Mouse (Mus musculus): ENCODE measurements around the gene Tshz2. TPM values are rescaled to one million over a fixed set of nuclear protein-coding genes. Genes with fewer than 3 reads are reported as not detected.
A peak's percentile ranks its signal among the peaks of the same experiment; 100 is the strongest.

The Tshz2 gene
- polyA plus RNA-seq, 1 experiment from 2014 or later, result 9.0 TPM

DNA sequence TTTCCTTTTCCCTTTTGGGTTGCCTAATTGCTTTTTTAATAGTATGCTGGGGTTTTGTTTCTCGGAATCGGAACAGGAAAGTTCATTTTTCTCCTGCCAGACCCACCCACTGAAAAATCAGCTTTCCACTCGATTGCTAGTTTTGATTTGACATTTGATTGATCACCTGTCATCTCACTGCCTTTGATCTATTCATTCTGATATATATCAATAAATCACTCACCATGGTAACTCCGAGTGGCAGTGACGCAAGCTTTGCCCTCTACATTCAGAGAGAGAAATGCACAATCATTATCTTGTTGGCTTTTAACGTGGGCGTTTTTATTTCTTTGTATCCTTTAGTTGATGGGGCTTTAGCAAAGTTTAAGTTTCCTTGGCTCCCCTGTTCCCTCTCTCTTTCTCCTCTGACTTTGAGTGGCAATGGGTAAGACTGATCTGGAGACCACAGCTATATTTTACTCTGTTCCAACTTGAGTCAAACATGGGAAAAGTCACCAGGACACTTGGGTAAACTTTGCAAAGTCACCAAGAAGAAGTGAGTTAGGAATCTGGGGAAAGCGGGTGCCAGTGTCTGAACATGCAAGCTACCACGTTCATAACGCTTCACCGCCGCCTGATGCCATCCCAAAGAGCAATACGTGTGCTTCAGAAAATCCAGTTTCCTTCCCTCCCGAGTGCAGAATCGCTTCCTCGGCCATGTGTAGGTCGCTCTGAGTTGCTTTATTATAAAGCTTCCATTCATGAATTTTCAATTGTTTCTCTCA, 2.0 kb downstream of the Tshz2 start:
- peaks cover 20% of the 10 kb centered on the region for H3K4me1 ChIP-seq
- H3K36me3 ChIP-seq, result no peaks in the 10 kb centered on the region
- no peak for ATAC-seq (replicated peaks)
- H3K4me2 ChIP-seq (replicated peaks), result peak overlapping the region; percentile 78
- peak overlapping the region; percentile 45 for H3K4me3 ChIP-seq
- H3K27me3 ChIP-seq, result no peaks in the 10 kb centered on the region
- H3K9me3 ChIP-seq, result no peaks in the 10 kb centered on the region
- no peak overlapping the region for H3K27ac ChIP-seq (replicated peaks)
- 0 out of 2 replicates have a peak overlapping the region, but pooled peaks have one; percentile 49 for H3K9ac ChIP-seq (replicated peaks)
- 41% methylated on average over 17 of the region's 17 CpGs for WGBS

DNA sequence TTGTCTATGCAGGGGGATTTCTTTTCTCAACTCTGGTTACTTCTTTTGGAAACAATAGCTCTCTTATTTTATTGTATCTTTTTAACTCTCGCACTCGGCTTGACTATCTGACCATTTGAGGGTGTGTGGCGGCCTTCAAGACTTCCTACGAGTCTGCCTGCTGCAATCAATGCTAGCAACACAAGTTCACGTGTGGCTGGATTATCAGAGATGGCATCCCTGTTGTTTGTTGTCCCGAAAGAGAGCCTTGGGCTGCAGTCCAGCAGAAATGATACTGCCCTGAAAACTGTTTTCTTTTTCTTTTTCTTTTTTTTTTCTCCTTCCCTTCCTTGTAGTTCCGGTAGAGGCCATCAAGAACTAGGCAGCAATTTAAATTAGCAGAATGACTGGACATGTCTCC, 2.6 kb downstream of the Tshz2 start:
- H3K9ac ChIP-seq (replicated peaks), result no peak overlapping the region
- peaks cover 20% of the 10 kb centered on the region for H3K4me1 ChIP-seq
- no peaks in the 10 kb centered on the region for H3K9me3 ChIP-seq
- H3K27ac ChIP-seq (replicated peaks), result no peak overlapping the region
- H3K4me3 ChIP-seq, result peak overlapping the region; percentile 45
- no peaks in the 10 kb centered on the region for H3K27me3 ChIP-seq
- H3K4me2 ChIP-seq (replicated peaks), result peak overlapping the region; percentile 78
- no peaks in the 10 kb centered on the region for H3K36me3 ChIP-seq
- WGBS, result 33% methylated on average over 7 of the region's 7 CpGs
- ATAC-seq (replicated peaks), result no peak

DNA sequence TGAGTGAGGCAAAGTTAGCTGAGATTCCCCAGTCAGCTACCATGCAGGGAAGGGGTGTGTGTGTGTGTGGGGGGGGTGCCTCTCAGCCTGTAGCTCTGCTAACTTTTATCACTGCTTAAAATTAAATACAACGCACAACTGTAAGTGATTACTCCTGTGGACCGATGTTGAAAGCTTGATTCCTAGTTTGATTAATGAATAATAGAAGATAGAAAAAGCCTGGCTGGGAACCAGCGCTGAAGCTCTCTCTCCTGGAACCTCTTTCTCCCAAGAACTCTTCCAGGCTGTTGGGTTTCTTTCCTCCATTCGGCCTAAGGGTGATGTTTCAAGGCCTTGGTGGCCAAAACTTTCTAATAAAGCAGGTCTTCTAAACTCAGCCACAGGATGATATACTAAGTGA, 3.6 kb downstream of the Tshz2 start:
- ATAC-seq (replicated peaks), result no peak
- no peaks in the 10 kb centered on the region for H3K36me3 ChIP-seq
- 0 out of 2 replicates have a peak overlapping the region, but pooled peaks have one; percentile 1 for H3K4me2 ChIP-seq (replicated peaks)
- no peaks in the 10 kb centered on the region for H3K27me3 ChIP-seq
- no peak overlapping the region for H3K4me3 ChIP-seq
- no peak overlapping the region for H3K9ac ChIP-seq (replicated peaks)
- 76% methylated on average over 4 of the region's 4 CpGs for WGBS
- H3K27ac ChIP-seq (replicated peaks), result no peak overlapping the region
- H3K9me3 ChIP-seq, result no peaks in the 10 kb centered on the region
- H3K4me1 ChIP-seq, result peaks cover 20% of the 10 kb centered on the region

GRCm38 (mm10) chr2:169641547-169641946, 8.7 kb downstream of the Tshz2 start:
- no peak for ATAC-seq (replicated peaks)
- WGBS, result 54% methylated on average over 14 of the region's 14 CpGs
- H3K4me2 ChIP-seq (replicated peaks), result no peak overlapping the region
- H3K27me3 ChIP-seq, result no peaks in the 10 kb centered on the region
- H3K9ac ChIP-seq (replicated peaks), result no peak overlapping the region
- peaks cover 6% of the 10 kb centered on the region; the same call in 1 of the 2 replicates for H3K4me1 ChIP-seq
- no peak overlapping the region for H3K4me3 ChIP-seq
- no peaks in the 10 kb centered on the region for H3K9me3 ChIP-seq
- no peaks in the 10 kb centered on the region for H3K36me3 ChIP-seq
- H3K27ac ChIP-seq (replicated peaks), result no peak overlapping the region

DNA sequence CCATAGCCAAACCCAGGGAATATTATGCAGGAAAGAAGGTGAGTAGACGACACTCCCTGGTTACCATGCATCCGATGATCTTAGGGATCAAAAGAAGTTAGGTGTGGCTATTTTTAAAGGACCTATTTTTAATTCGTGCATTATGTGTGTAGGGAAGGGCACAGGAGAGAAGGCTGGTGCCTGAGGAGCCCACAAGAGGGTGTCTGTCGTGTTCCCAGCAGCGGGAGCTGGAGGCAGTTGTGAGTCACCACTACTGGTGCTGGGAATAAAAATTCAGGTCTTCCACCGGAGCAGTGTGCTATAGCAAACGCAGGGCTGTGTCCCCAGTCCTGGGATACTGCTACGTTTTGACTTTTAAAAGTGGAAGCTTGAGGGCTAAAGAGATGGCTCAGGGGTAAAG, 9.6 kb downstream of the Tshz2 start:
- WGBS, result 85% methylated on average over 8 of the region's 8 CpGs

DNA sequence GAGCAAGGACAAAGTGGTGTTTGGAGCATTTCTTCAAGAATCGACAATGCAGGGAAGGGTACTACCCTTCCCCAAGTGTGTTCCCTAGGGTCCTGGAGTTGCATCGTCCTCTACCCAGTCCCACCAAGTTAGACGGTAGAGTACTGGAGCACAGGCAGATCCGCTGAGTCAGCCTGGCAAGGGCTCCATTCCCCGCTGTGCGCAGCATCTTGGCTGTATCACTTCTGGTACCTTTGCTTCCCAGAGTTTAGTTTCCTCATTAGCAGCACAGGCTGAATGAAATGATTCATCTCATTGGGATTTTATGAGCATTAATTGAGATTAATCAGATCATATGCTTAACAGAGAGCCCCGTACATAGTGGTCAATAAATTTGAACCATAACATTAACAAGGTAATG, 14.3 kb downstream of the Tshz2 start:
- H3K27ac ChIP-seq (replicated peaks), result no peak overlapping the region
- H3K27me3 ChIP-seq, result no peaks in the 10 kb centered on the region
- no peaks in the 10 kb centered on the region for H3K9me3 ChIP-seq
- no peak overlapping the region for H3K9ac ChIP-seq (replicated peaks)
- no peaks in the 10 kb centered on the region for H3K4me1 ChIP-seq
- no peak overlapping the region for H3K4me2 ChIP-seq (replicated peaks)
- no peak for ATAC-seq (replicated peaks)
- H3K4me3 ChIP-seq, result no peak overlapping the region
- H3K36me3 ChIP-seq, result no peaks in the 10 kb centered on the region
- WGBS, result 73% methylated on average over 7 of the region's 7 CpGs

More for the DNA sequence above, 9.6 kb downstream of the Tshz2 start:
- H3K4me1 ChIP-seq, result peaks cover 6% of the 10 kb centered on the region; the same call in 1 of the 2 replicates
- no peak for ATAC-seq (replicated peaks)
- no peak overlapping the region for H3K9ac ChIP-seq (replicated peaks)
- no peak overlapping the region for H3K4me2 ChIP-seq (replicated peaks)
- no peaks in the 10 kb centered on the region for H3K27me3 ChIP-seq
- no peak overlapping the region for H3K27ac ChIP-seq (replicated peaks)
- H3K36me3 ChIP-seq, result no peaks in the 10 kb centered on the region
- H3K9me3 ChIP-seq, result no peaks in the 10 kb centered on the region
- H3K4me3 ChIP-seq, result no peak overlapping the region

- Histone ChIP-seq H3K9me3 (no peaks in the 10 kb centered on the region), H3K9ac (replicated peaks) (no peak overlapping the region), H3K4me2 (replicated peaks) (no peak overlapping the region), H3K27ac (replicated peaks) (no peak overlapping the region), H3K36me3 (no peaks in the 10 kb centered on the region), H3K4me3 (no peak overlapping the region), H3K27me3 (no peaks in the 10 kb centered on the region), H3K4me1 (no peaks in the 10 kb centered on the region)
- 83% methylated on average over 7 of the region's 7 CpGs for WGBS
- ATAC-seq (replicated peaks), result no peak
These were observed 16.6 kb downstream of the Tshz2 start for GRCm38 (mm10) chr2:169649262-169649885.

DNA sequence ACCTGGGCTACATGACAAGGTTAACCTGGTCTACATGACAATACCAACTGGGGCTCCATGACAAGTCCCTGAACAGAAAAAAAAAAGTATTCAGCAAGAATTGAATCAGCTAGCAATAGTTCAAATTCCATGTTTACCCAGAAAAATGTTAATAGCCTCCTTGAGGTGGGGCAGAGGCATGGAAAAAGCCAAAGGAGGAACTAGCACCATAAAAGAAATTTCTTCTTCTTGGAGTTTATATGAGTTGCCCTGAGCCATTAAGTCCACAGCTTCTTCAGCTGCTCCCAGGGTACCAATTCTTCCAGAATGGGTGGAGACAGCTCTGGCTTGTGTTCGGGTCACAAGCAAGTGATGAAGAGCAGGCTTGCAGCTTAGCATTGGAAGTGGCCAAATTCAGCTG, 20.5 kb downstream of the Tshz2 start:
- Histone ChIP-seq H3K27me3 (no peaks in the 10 kb centered on the region), H3K27ac (replicated peaks) (no peak overlapping the region), H3K4me2 (replicated peaks) (no peak overlapping the region), H3K36me3 (no peaks in the 10 kb centered on the region), H3K9ac (replicated peaks) (no peak overlapping the region), H3K4me3 (no peak overlapping the region), H3K4me1 (no peaks in the 10 kb centered on the region), H3K9me3 (no peaks in the 10 kb centered on the region)
- ATAC-seq (replicated peaks), result no peak
- 88% methylated on average over 1 of the region's 1 CpGs for WGBS

GRCm38 (mm10) chr2:169663792-169664191, 31.0 kb downstream of the Tshz2 start:
- Histone ChIP-seq H3K4me1 (peaks cover 23% of the 10 kb centered on the region), H3K9me3 (no peaks in the 10 kb centered on the region), H3K27ac (replicated peaks) (no peak overlapping the region), H3K4me2 (replicated peaks) (no peak overlapping the region), H3K4me3 (no peak overlapping the region), H3K36me3 (no peaks in the 10 kb centered on the region), H3K27me3 (no peaks in the 10 kb centered on the region), H3K9ac (replicated peaks) (no peak overlapping the region)
- 60% methylated on average over 8 of the region's 8 CpGs for WGBS
- ATAC-seq (replicated peaks), result no peak

- Histone ChIP-seq H3K4me1 (peaks cover 17% of the 10 kb centered on the region), H3K4me3 (no peak overlapping the region), H3K36me3 (no peaks in the 10 kb centered on the region), H3K9ac (replicated peaks) (no peak overlapping the region), H3K4me2 (replicated peaks) (no peak overlapping the region), H3K9me3 (no peaks in the 10 kb centered on the region), H3K27ac (replicated peaks) (no peak overlapping the region), H3K27me3 (no peaks in the 10 kb centered on the region)
- WGBS, result 93% methylated on average over 7 of the region's 7 CpGs
- ATAC-seq (replicated peaks), result no peak
These were observed 38.5 kb downstream of the Tshz2 start for GRCm38 (mm10) chr2:169671264-169671663.

GRCm38 (mm10) chr2:169673786-169674185, 41.0 kb downstream of the Tshz2 start:
- H3K4me1 ChIP-seq, result no peaks in the 10 kb centered on the region
- H3K4me3 ChIP-seq, result no peak overlapping the region
- no peak for ATAC-seq (replicated peaks)
- no peak overlapping the region for H3K27ac ChIP-seq (replicated peaks)
- H3K27me3 ChIP-seq, result no peaks in the 10 kb centered on the region
- no peak overlapping the region for H3K9ac ChIP-seq (replicated peaks)
- no peak overlapping the region for H3K4me2 ChIP-seq (replicated peaks)
- H3K9me3 ChIP-seq, result no peaks in the 10 kb centered on the region
- 73% methylated on average over 6 of the region's 6 CpGs for WGBS
- H3K36me3 ChIP-seq, result no peaks in the 10 kb centered on the region

DNA sequence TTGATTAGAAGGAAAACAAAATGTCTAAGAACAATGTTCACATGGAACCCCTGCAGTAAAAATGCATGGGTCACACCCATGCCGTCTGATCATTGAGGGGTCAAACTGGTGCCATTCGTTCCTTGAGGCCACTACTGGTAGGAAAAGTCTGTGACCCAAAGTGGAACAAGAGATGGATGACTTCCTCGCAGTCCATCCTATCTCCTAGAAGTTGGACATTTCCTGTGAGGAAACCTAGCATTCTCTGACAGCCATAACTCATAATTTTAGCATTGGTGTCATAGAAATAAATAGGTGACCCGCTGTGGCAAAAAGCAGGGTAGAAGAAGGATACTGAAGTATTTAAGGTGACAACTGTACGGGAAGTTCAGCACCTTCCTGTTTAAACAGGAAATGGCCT, 41.4 kb downstream of the Tshz2 start:
- Histone ChIP-seq H3K9ac (replicated peaks) (no peak overlapping the region), H3K27ac (replicated peaks) (no peak overlapping the region), H3K27me3 (no peaks in the 10 kb centered on the region), H3K4me3 (no peak overlapping the region), H3K4me1 (no peaks in the 10 kb centered on the region), H3K9me3 (no peaks in the 10 kb centered on the region), H3K36me3 (no peaks in the 10 kb centered on the region), H3K4me2 (replicated peaks) (no peak overlapping the region)
- ATAC-seq (replicated peaks), result no peak
- 90% methylated on average over 5 of the region's 5 CpGs for WGBS

Data from forebrain, embryonic 15.5 days (tissue).